Mouse (Mus musculus) liver, adult 2 months (tissue): ENCODE measurements around the gene Mllt6.

Experiments used
- CTCF ChIP-seq: fragments of 200-500 bp; IDR thresholded peaks from 2 replicates; pipeline ENCODE4 v1.5.1; 2011; ENCODE audit warnings: low read depth, low read length, control low read depth
- POLR2A ChIP-seq: fragments of 200-500 bp; IDR thresholded peaks from 2 replicates; pipeline ENCODE4 v1.6.1; 2011; ENCODE audit warnings: low read length, control low read depth; ENCODE audit not compliant: insufficient read depth; ENCODE audit errors: extremely low read depth

DNA sequence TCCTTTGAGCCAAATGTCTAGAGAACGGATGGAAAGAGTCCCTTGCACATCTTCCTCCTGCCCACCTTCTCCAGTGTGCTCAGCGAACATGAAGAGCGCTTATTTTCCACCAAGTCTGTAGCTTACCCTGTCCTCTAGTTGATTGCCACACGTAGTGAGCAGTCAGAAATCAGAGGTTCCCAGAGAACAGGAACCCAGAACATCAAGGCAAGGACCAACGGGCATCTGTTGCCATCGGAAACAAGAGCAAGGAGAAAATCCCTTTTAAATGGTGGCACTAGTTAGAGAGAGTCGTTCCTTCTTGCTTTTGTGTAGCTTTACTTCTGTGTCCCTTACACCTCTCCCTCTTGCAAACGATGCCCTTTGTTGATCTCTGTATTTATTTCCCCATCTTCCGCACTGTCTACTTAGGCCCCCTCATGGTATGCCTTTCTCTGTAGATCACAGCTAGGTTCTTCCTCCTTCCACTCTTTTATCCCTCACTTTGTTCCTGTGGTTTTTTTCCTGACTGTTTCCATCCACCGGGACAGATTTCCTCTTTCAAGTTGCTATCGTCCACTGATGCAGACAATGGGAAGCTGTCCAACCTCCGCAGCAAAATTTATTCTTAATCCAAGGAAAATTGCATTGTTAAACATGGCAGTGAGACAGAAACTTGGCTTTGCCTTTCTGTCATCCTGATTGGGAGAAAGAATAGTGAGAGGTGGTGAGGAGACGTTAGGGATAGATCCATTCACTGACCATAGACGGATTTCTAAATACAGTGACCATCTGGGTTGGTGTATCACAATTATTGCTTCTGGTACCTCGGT, 38.6 kb downstream of the Mllt6 start:
- TF ChIP-seq POLR2A (no peak), CTCF (no peak)
